Mouse (Mus musculus) cortical plate, adult 2 months (tissue): ENCODE data around the gene Uhrf1.

Source experiments
- CTCF ChIP-seq: fragments of 200-500 bp; IDR thresholded peaks from 2 replicates; pipeline ENCODE4 v1.5.1; 2011; ENCODE audit warnings: mild to moderate bottlenecking, control low read depth, low read length; ENCODE audit not compliant: insufficient read depth; ENCODE audit errors: extremely low read depth
- POLR2A ChIP-seq: fragments of 200-500 bp; IDR thresholded peaks from 2 replicates; pipeline ENCODE4 v1.6.1; 2011; ENCODE audit warnings: mild to moderate bottlenecking, low read length, control low read depth; ENCODE audit not compliant: insufficient read depth; ENCODE audit errors: extremely low read depth

GRCm38 (mm10) chr17:56278340-56278739, 24.8 kb upstream of the Uhrf1 start:
- TF ChIP-seq CTCF (no peak), POLR2A (no peak)
